Mouse (Mus musculus): ENCODE measurements around the gene Cfap61.
"Not testable (repeated sequence)": the region's sequence is repeated elsewhere in the genome, so short reads cannot be mapped to it uniquely, and the experiment has no call there.

Gene Cfap61

DNA sequence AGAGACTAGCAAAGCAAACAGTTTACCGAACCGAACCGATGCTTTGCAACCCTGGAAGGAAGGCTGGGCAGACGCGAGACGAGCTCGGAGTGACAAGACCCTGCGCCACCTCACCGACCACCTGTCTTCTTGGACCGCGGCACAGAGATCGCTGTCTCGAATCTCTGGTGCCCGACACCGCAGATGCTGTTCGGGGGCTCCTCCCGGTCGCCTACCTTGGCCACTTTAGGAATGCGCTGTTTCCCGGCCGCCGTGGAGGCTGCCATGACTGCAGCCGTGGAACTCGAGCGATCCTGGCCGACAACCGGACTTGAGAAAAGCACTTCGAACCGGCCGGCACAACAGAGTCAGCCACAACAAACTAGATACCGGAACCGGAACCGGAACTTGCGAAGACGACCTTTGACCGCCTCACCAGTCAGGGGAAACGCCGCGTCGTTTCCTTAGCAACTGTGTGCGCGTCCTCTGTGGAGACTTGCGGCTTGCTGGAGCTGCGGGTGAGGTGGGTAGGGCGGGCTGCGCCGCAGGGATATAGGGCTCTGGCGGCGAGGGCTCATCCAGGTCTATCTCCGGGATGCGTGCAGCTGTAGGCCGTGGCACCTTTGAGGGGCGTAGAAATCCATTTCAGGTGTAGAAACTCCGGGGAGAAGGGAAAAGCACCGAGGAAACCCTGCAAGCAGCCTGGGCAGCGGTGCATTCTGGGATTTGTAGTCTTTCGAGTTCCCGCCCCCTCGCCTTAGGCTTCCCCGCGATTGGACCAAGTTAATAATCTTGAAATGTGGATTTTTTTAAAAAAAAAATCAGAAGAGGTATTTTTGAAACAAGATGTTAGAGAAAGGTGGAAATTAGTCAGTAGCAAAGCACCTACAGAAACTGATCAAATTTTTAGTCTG, at the start of gene Cfap61, which contains the start of gene Crnkl1:
Gene Cfap61 (plus strand): TSS at position 446 of the 893 bp plus-strand sequence.
Gene Crnkl1 (minus strand): TSS at position 676 of the 893 bp plus-strand sequence.
- DNase-seq (ENCODE audit: low read depth, low spot score), result peak; percentile 88

DNA sequence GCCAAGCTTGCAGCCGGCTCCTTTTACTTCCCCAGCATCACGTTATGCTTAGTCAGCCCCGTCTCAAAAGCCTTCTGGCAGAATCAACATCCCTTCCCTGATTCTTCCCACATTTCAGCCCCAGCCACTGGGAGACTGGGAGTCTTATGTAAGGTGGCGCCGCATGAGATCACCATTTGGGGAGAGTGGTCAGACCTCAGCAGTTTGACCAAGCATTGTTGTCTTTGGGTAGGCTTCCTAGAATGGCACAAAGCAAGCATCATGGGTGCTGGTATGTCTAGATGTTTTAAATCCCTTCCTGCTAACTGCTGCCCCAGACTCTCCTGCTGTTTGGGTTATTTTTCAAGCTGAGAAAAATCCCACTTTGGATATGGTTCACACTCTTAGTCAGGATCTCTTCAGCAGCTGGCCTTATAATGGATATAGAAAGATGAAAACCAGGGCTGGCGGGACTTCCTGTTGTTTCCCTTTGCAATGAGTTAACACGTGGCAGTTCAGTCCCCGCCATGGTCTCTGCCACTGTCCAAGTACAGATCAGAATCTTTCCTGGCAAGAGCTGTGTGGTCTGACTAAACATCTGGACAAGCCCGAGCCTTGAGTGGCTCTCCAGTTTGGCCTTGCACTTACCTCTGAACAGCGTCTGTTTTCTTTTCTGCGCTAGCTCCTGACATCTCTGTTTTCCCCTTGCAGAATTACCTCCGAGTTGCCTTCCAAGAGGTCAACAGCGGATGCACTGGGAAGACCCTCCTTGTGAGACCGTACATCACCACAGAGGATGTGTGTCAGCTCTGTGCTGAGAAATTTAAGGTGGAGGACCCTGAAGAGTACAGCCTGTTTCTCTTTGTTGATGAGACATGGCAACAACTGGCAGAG, 49.4 kb upstream of the Cfap61 start:
- no peak for DNase-seq (ENCODE audit: low read depth, low spot score)

DNA sequence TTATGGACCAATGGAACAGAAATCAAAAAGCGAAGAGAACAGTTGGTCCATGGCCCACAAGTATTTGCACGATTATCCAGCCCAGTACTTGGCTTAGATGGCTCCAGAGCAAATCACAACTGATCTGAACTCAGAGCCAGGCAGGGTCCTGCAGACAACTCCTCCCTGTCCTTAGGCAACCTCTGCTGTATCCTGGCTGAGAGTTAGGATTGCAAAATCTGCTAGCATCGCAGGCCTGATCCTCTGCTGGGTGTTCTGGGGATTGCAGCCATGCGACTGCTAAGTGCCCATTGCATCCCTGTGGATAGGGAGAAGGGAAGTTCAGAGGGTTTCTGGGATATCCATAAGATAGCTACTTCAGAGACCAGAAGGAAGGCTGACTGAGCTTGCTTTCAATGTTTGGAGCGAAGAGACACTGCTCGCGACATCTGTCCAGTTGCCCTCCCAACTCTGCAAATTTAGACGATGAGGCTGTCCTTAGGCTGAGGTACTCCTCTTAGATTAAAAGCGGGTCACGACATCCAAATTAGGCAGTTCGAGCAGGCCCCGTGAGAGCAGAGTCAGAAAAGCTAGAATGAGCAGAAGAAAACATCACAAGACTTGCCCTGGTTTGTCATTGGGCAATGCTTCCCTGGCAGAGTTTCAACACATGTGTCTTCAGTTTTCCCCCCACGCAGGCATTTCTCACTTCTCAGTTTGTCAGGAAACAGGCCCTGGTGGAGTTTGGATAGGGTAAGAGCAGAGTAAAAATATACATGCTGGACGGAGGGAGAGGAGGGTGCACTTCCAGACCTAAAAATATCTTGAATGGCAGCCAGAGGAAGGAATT, 46.4 kb upstream of the Cfap61 start:
- no peak for DNase-seq (ENCODE audit: low read depth, low spot score)

DNA sequence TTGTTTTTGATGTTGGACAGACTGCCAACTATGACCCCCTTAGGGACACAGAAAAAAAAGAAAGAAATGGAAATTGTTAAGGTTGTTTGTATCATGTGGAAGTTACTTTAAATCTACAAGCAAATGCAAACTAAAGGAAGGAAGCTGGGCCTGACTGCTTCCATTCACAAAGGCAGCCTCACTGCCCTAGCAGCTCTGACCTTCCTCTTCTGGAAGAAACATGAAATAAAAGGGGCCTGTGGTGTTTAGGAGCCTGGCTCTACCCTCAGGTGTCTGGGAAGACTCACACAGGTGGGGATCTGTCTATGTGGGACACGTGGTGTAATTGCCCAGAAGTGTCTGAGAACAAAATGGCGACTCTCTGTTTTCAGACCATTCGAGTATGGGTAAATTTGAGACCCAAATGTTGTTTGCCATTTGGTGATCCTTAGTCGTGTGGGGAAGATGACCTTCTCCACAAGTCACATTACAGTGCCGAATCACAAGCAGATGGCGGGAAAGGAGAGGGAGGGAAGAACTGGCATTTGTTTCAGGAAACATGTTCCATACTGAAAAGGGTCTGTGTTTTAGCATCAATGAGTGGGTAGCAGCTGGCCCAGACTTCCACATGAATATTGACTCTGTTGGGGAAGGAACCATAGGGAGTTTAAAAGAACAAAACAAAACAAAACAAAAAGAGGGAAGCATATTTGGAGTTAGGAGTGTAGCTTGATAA, 45.7 kb upstream of the Cfap61 start:
- DNase-seq (ENCODE audit: low read depth, low spot score), result no peak

DNA sequence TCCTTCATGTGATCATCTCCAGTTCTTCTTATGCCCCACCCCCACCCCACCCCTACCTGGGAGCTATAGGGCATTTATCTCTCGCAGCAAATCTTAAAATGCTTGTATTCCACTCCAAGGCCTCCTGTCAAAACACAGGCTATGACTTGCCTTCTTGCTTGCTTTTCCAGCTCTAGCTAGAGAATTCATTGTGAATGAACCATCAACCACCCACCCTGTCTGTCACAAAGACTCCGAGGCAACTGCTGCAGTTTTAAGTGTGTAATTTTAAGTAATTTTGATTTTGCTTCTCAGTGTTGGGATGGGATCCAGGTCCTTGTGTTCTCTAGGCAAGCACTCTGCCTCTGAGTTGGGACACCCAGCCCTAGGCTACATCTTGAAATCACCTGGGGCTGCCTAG, 44.0 kb upstream of the Cfap61 start:
- DNase-seq (ENCODE audit: low read depth, low spot score), result no peak

DNA sequence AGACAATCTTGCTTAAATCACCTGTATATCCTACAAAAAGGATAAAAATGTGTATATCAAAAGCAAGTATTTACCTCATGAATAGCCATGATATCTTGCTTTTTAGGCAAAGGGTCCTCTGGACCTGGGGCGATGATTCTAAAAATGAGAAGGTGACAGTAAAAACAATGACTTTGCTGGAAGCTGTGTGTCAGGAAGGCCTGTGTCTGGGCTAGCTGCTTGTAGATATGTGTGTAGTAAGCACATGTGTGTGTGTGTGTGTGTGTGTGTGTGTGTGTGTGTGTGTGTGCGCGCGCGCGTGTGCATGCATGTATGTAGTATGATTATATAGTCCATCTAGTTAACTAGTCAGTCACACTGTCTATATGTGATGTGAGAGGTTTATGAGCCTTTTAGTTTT, 40.8 kb upstream of the Cfap61 start:
- no peak for DNase-seq (ENCODE audit: low read depth, low spot score)

DNA sequence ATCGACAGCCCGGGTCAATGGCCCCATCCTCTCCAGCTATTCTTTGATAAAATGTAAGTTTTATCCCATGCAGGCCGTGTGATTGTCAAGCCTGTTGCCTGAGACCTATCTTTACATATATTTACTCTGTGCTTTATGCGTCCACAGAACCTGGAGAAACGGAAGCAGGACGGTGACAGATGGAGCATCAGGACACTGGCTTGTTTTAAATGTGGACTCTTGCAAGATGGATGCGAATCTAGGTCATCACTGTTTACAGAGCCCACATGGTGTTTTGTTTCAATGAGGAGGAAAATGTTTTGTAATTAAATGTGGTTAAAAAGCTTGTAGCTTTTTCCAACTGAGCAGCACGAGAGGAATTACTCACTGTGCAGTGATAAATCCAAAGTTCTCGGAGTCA, 36.5 kb upstream of the Cfap61 start:
- DNase-seq (ENCODE audit: low read depth, low spot score), result no peak

DNA sequence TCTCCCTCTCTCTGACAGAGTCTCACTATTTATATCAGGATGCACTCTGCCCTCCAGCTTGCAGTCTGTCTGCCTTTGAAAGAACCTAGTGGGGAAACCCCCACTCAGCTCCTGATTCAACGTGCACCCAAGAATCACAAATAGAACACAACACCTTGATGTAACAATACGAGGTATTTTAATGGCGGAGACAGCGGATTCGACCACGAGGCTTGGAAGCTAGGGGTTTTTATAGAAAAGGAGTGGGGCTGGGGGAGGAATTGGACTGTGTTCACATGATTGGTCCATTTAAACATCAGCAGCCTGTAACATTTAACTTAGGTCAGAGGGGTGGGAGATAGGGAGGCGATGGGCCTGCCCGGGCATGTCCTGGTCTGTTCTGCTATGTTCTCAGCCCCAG, 34.3 kb upstream of the Cfap61 start:
- DNase-seq (ENCODE audit: low read depth, low spot score), result not testable (repeated sequence)

DNA sequence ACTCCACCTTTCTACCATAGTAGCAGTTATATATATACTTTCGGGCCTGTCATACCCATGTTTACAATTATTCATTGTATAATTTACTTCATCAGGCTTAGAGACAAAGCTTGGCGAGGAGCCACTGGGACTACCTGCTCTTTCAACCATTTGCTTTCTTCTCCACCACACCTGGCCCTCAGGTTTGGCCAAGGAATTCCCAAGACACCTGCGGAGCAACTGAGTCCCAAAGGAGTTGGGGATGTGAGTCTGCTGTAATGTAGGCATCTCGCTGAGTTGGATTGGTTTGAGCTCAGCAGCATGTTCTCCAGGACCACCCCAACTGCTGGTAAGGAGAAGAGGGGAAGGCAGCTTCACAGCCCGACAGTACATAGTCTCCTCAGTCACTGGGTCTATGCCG, 32.7 kb upstream of the Cfap61 start, which contains the start of gene Naa20:
Gene Naa20 (plus strand): TSS at position 239 of the 400 bp plus-strand sequence.
- no peak for DNase-seq (ENCODE audit: low read depth, low spot score)

DNA sequence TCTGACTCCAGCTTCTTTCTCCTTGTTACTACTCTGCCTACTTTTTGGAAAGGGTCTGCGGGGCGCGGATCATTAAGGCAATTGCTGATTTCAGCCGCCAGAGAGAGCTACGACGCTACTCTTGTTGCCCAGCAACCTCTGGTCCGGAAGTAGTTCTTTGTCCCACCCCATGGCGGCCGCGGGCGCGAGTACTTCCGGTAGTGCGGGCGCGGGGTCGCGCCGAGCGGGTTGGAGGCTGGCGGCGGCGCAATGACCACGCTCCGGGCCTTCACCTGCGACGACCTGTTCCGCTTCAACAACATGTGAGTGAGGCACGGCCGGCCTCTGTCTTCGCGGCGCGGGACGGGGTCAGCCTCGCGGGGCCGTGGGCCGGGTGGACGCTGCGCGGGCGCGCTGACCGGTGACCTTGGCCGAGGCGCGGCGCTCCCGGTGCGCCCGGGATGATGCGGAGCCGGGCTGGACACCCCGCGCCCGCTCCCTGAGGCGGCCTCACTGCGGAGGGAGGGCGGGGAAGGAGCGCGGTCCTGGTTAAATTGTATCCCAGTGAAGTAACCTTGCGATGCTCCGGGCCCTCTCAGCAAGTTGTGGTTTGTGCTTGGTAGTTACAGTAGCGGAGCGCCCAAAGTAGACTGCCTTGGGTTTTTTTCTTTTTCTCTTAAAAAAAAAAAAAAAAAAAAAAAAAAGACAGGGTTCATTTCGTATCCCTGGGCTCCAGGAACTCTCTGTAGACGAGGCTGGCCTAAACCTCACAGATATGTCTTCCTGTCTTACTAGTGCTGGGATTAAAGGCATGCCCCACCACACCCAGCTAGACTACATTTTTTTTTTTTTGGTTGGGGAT, 31.3 kb upstream of the Cfap61 start:
- DNase-seq (ENCODE audit: low read depth, low spot score), result peak; percentile 80

DNA sequence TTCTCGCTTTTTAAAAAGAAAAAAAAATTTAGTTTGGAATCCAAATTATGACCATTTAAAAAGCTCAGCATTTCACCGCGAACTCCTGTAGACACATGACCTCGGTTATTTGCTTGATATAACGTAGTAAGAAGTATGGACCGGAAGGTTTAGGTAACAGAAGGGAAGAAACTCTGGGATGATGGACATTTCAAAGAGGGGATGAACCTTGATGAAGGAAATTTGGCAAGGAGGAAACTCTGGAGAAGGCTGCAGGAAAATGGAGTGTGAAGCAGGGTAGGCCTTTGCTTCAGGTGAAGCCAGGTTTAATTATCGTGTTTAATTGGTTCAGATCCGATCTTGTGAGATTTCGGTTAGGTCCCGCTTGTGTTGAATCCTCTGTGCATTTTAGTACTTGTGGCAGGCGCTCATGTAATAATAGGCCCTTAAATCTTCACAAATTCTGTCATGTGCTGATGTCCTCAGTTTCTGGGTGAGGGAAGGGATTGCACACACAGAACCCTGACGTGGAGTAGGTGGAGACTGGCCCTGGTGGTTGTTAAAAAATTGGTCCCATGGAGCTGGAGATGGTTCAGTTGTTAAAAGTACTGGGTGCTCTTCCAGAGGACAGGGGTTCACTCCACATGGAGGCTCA, 30.5 kb upstream of the Cfap61 start:
- DNase-seq (ENCODE audit: low read depth, low spot score), result no peak

DNA sequence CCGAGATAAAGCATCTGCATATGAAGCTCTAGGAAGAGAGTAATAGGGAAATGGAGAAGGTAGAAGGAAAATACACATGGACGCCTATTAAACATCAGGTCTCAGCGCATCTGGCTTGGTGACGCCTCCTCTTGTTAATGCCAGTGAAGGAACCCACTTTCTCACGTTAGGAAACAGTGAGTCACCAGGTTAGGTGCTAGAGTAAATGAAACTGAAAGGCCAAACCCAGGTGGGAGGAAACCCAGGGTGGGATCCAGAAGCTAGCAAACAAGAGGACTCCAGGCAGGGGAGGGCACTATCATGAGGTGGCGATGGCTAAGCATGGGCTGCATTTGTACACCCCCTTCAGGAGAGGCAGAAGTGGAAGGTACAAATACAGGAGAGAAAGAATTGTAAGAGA, 29.4 kb upstream of the Cfap61 start:
- no peak for DNase-seq (ENCODE audit: low read depth, low spot score)

DNA sequence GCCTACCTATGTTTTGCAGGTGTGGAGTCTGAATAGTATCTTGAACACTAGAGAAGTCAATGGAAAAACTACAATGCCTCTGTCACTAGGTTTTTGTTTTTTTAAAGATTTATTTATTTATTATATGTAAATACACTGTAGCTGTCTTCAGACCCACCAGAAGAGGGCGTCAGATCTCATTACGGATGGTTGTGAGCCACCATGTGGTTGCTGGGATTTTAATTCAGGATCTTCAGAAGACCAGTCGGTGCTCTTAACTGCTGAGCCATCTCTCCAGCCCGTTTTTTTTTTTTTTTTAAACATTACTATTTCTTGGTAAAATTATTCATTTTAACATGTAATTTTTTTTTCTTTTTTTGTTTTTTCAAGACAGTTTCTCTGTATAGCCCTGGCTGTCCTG, 28.7 kb upstream of the Cfap61 start:
- not testable (repeated sequence) for DNase-seq (ENCODE audit: low read depth, low spot score)

DNA sequence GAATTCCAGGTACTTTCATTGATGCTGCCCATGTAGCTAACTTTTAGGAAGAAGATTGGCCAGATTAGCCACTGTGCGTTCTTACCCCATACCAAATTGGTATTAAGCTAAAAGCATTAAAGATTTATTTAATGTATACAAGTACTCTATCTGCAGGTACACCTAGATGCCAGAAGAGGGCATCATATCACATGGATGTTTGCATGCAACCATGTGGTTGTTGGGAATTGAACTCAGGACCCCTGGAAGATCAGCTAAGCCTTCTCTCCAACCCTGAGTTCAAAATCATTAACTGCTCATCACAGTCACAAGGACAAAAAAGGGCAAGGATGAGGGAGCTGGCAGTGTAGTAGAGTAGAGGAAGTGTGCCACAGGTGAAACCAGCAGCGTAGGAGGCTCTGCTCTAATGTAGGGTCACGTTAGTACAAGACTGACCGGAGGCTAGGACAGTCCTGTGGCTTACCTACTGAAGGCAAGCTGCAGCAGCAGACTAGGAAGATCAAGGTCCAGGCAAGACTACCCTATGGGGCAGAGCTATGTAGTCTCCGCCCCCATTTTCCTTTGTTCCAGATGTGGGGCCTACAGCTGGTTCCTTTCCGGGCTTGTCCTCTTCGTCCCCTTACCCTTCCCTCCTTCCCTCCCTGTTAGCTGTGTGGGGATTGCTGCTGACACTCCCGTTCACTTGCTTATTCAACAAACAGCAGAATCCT, 13.5 kb upstream of the Cfap61 start:
- no peak for DNase-seq (ENCODE audit: low read depth, low spot score)

DNA sequence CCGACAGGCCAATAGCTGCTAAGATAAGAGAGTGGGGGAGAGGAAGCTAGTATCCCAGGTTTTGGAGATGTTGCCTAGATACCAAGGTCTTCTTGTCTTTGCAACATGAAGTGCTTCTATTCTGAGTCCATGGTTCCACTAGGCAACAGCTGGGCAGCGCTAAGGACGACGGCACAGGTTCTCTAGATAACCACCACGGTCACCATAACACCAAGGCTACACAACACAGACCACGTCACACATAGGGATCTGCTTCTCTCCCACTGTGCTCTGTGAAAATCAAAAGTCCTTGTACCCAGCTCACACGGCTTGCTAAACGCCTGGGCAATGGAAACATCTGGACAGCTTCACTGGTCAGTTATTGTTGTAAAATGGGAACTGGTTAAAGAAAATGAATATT, 2.4 kb downstream of the Cfap61 start:
- DNase-seq (ENCODE audit: low read depth, low spot score), result no peak

DNA sequence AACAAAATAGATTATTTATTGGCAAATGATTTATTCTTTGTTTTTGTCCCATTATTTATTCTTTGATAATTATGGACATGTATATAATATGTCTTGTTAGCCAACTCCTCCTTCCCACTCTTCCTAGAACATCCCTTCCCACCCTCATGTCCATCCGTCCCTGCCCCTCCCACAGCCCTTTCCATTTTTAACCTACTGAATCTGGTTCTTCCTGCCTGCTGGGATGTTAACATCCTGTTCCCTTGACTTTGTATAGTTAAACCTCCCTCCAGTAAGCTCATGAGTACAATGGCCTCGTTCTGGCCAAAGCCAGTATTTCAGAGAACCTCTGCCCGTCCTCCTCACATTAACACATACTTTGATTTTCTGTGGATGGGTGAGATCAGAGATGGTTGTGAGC, 6.8 kb downstream of the Cfap61 start:
- DNase-seq (ENCODE audit: low read depth, low spot score), result no peak

DNA sequence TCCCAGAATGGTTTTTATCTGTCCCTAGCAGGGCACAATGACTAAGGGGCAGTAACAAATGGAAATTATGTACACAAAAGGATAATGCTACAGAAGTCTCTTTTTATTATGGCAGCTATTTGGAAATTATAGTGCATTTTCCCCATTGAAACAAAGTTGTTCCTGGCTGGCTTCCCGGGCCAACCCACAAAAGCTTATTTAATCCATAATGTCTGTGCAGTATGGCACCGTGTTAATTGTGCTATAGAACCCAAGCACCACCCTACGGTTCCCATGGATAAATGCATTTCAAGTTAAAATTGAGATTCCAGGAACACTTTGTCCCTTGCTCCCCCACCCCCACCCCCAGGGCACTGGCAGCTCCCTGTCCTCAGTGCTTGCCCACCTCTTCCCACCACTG, 9.7 kb downstream of the Cfap61 start:
- DNase-seq (ENCODE audit: low read depth, low spot score), result no peak

DNA sequence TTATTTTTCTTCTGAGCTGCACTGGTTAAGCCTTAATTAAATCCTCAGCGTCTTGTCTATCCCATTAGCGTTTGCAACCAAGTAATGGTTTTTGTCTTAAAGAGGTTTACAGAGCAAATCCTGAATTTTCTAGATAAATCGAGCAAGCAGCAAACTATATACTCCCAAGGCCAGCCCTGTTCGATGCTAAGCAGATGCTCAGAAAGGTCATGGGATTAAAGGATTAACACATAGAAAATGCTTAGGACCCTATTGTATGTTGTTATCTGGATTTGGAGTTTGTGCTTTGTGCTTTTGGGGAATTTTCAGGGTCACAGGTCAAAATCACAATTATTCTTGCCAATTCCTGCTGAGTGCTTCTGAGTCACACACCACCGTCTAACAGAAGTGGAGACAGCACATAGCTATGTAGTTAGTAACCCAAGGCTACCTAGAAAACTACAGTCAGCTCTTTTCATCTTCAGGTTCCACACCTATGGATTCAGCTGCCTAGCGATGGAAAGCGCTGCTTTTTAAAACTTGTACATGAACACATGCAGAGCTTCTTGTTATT, 13.9 kb downstream of the Cfap61 start:
- DNase-seq (ENCODE audit: low read depth, low spot score), result no peak

All from embryo, embryonic 11.5 days (tissue).